Mouse (Mus musculus): ENCODE data around the gene Myct1.

The Myct1 gene

DNA sequence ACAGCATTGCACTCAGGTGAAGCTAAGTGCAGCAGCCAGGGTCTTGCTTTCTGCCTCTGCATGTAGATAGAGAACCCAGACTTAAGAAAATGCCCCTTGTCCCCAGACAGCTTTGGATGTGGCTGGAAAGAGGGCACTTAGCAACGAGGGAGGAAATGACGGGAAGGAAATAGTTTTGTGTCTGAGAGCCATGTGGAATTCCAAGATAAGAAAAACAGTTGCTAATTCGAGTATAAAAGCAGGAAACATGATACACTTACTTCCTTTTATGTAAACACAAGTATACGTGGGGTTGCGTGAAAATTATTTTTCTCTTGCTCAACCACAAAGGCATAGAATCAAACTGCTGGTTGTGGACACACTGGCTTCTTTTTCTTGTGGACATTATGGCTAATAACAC is at the start of gene Myct1:
TSS of gene Myct1 (plus strand) at position 312 of the 400 bp plus-strand sequence.
- no peak for DNase-seq (ENCODE audit: low spot score)

DNA sequence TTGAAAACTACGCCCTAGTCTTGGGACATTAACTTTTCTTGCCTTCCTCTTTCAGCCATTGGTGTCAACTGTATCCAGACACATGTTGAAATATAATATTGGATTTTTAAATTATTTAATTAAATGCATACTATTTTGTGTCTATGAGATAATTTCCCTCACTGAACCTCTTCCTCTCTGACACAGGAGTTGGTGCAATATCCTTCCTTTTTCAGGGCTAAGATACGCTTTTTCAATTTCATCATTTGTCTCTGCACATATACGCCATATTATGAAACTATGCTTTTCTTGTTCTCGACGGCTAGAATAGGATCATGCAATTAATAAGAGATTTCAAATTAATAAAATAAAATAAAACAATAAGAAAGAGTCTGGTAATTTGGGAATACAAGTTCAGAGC is 47.1 kb upstream of the Myct1 start:
- no peak for DNase-seq (ENCODE audit: low spot score)

DNA sequence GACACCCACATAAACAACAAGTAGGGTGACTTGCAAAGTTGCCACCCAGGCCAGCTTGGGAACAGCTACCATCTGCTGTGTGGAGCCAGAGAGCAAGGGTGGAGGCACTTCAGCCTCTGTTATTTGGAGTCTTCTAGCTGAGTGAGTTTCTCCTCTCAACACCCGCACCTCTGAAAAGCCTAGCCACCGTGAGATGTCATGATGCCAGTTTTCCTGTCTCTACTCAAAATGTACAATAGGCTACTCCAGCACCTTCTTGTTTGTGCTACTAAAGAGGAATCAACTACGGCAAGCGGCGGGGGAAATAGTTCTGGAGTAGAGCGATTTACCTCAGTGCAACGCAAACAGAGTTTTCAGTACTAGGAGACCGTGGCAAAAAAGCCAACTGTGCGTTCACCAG is 45.8 kb upstream of the Myct1 start:
- DNase-seq (ENCODE audit: low spot score) = no peak

DNA sequence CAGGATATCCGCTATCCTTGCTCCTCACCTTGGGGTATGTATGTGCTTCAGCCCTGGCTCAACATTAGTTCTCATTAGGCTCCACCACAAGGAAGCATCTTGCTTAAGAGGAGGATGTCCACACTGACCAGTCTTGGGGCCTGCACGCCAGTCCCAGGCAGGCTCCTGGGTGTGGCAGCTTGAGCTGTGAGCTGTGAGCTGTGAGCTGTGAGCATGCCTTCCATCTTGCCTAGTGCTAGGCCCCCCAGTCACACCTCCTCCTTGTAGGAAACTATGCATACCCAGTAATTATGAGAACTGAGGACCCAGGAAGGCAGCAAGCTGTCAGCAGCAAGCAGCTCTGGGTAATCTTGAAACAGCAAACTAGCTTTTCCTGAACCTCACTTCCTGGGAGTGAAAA is 44.9 kb upstream of the Myct1 start:
- DNase-seq (ENCODE audit: low spot score) = no peak

DNA sequence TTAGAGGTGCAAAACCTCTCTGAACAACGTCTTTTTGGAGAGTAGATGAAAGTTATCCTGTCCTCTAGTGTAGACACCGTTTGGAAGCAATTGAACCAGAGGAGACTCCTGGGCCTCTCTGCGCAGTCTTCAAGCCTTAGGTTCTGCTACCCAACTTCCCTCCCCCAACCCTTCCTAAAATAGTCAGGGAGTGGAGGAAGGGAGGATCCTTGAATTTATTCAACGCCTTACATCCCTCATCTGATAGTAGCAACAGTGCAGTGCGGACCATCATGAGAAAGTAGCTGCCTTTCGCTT is 43.8 kb upstream of the Myct1 start:
- DNase-seq (ENCODE audit: low spot score) = no peak

DNA sequence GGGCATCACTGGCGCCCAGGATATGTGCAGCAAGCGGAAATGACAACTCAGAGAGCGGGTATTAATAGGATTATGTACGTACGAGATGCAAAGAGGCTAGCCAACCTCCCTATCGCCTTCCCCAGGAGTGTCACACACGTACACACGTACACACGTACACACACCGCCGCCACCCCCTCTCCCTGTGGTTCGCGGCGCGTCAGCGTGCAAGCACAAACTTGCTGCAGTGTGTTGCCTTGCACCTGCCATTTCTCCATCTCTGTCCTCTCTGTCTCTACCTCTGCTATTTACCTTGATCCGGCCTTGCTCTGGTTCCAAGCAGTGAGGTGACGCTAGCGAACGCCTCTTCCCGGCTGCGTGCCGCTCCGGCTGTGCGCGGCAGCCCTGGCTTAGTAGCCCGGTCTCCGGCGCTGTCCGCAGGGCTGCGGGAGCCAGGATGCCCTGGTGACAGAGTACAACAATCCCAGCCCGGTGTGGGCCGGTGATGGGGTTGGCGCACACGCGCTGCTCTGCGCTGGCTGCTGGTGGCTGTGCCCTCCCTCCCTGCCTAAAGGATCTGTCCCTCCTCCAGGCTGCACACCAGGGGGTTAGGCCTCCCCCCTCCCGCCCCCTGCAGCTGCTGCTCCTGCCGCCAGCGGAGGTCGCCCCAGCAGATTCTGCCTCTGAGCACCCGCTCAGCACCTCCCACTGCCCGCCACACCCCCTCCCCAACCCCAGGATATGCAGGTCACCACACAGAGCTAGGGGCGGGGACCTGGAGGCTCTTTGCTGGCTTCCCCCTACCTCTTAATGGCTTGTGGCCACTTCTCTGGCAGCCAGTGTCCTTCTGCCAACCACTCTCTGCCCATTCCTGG is 43.2 kb upstream of the Myct1 start:
- peak; percentile 12 for DNase-seq (ENCODE audit: low spot score)

DNA sequence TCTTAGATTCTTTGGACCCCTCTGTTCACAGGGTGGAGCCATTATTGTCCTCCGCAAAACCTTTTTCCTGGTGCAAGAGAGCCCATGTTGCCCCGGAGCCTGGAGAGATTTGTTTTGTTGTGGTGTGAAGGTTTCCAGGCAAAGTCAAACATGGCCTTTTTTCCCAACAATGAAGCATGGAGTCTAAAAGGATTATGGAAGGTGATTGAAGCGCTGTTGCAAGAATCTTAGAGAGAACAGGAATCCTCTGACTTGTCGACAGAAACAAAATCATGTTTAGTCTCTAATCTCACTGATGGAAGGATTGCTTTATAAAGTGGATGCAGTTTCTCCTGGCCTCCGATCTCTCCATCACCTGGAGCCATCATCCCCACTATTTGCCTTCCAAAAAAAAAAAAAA is 42.2 kb upstream of the Myct1 start, which contains the start of gene Syne1:
TSS of gene Syne1 (minus strand) at position 101 of the 400 bp plus-strand sequence.
- no peak for DNase-seq (ENCODE audit: low spot score)

DNA sequence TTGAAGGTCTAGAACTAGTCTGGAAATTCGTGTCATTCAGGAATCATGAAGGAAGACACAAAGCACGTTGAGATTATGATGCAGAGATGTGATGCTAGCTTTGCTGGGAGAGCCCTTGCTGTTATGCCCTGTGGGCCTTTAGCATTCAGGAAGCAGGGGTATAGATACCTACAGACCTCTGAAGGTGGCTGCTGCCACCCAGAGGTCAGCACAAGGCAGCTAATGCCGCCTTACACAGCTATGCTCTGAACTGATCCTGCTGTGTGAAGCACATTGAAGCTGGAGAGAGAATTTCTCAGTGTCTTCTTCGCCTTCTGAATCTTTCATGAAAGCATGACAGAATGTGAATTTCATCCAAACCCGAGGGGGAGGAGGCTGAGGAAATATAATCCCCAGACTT is 38.6 kb upstream of the Myct1 start:
- DNase-seq (ENCODE audit: low spot score) = no peak

DNA sequence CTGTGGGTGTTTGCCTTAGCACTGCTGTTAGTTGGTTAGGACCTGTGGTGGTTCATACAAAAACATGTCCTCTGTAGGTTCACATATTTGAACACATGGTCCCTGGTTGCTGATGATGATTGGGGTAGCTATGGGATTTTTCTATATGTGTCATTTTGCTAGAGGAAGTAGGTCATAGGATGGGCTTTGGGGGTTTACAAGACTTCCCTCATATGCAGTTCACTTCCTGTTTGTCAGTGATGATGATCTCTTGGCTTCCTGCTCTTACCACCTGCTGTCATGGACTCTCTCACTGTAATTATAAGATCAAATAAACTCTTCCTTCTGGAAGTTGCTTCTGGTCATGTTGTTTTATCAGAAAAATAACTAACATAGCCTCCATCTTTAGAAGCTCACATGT is 34.8 kb upstream of the Myct1 start:
- DNase-seq (ENCODE audit: low spot score) = no peak

DNA sequence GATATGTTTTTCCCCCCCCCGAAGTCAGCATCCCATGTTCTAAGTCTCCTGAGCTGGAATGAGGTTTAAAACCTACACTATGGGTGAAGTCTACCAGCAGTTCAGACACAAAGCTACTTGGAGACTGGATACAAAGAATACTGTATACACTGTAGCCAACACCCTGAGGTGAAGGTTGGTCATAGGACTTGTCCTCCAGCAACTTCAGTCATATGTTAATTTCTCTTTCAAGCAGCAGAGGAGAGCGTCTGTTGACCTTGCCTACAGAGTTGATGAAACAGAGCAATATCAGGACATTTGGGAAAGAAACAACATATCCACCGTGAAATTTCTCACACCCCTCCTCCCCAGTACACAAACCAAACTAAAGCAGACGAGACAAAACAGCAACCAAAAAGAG is 33.0 kb upstream of the Myct1 start:
- no peak for DNase-seq (ENCODE audit: low spot score)

DNA sequence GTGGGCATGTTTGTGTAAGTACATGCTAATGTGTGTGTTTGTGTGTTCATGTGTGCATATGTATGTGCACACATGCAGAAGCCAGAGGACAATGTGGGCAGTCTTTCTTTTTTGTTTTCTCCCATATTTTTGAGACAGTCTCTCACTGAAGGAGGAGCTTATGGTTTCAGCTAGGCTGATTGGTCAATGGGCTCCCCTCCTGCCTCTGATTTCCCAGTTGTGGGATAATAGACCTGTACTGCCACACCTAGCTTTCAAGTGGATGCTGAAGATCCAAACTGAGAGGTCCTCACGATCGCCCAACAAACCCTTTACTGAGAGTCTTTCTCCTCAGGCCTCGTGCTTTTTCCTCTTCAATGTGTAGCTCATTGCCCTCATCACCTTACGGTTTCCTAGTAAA is 31.9 kb upstream of the Myct1 start:
- DNase-seq (ENCODE audit: low spot score) = no peak

DNA sequence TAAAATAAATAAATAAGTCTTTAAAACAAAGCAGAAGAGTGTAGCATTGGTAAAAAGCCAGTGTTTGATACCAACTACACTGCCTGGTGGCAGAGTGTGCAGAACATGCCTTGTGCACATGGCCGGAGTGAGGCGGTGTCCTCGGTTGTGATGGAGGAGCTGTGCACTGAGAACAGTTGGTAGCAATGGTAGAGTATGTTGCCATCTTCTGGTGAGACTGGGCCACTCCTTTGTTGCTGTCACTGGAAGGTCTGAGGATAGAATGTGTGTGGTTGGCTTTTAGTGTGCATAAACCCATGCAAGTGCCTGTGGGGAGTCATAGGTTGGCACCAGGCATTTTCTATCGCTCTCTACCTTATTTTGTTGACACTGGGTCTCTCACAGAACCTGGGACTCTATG is 24.6 kb upstream of the Myct1 start:
- no peak for DNase-seq (ENCODE audit: low spot score)

DNA sequence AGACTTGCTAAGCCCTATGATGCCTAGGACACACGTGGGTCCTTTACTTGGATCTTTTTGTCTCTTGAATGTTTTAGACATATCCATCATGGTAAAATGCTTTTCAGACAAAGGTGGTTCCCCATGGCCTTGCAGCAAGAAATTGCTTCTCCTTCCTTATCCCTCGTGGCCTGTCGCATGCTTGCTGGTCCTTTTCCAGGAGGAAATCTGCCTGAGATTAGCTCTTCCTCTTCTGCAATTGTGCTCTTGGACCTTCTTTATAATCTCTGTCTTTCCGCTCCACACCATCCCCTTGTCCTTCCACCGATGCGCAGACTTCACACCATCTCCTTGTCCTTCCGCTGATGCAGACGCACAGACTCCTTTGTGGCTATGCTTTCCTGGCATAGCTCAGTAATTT is 23.5 kb upstream of the Myct1 start:
- no peak for DNase-seq (ENCODE audit: low spot score)

DNA sequence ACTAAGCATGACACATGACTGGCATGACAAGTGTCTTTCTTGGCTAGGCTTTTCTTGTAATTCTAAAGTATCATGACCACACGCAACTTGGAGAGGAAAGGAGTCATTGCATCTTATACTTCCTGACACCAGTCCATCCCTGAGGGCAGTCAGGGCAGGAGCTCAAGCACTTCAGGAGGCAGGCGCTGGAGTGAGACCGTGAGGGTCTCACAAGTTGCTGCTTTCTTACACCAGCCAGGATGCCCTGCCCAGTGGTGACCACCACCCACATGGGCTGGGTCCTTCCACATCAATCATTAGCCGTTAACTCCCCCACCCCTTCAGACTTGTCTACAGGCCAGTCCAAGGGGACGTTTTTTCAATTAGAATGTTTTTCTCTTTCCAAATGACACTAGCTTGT is 22.2 kb upstream of the Myct1 start:
- DNase-seq (ENCODE audit: low spot score) = no peak

DNA sequence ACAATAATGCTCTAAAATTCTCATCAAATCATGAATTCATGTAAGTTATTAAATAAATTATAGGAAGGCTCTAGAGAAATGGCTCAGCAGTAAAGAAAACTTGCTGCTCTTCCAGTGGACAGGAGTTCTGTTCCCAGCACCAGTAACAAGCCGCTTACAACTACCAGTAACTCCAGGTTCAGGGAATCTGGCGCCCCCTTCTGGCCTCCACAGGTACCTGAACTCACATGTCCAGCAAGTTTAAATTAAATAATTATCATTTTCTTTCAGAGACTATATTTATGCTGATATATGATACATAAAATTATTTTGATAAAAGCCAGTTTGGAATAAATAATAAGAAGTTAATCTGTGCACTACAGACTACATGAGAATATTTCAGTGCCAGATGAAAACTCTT is 20.2 kb upstream of the Myct1 start:
- DNase-seq (ENCODE audit: low spot score) = no peak

DNA sequence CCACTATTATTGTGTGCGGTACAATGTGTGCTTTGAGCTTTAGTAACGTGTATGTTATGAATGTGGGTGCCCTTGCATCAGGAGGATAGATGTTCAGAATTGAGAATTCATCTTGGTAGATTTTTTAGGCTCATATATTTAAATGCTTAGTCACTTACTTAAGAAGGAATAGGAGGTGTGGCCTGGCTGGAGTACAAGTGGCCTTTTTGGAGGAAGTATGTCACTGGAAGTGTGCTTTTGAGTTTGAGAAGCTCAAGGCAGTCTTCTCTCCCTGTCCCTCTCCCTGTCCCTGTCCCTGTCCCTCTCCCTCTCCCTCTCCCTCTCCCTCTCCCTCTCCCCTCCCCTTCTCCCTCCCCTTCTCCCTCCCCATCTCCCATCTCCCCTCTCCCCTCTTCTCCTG is 2.5 kb upstream of the Myct1 start:
- no peak for DNase-seq (ENCODE audit: low spot score)

DNA sequence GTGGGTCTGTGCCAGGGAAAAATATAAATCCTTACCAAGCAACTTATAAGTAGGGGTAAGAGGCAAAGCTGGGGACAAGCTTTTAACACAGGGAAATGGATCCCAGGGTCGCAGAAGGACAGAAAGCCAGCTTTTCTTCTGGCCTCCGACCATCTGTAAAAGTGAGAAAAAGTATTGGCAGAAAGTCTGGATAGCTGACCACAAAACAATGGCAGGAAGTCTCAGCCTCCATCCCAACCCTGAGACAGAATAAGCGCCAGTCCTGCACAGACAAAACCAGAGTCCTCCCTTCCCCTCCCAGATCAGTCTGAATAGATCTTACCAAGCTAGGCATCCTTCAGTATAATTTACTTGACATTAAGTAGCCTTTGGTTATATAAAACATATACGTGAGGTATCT is 1.6 kb upstream of the Myct1 start:
- no peak for DNase-seq (ENCODE audit: low spot score)

DNA sequence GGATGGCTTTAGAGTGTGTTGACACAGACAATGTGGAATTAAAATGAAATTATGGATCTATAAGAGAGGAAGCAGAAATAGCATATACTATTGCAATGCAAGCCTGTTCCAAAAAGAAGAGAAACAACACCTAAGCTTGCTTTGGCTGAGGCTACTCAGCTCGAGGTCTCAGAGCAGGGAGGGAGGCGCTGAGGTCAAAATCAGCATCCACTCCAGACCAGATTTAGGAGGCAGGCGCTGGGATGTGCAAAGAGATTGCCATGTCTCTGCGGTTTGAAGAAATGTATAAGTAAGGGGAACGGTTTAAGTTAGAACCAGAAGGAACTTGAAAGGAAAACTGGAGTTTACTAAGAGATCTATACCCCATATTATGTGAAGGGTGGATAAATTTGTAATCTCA is 882 bp downstream of the Myct1 start:
- DNase-seq (ENCODE audit: low spot score) = no peak

DNA sequence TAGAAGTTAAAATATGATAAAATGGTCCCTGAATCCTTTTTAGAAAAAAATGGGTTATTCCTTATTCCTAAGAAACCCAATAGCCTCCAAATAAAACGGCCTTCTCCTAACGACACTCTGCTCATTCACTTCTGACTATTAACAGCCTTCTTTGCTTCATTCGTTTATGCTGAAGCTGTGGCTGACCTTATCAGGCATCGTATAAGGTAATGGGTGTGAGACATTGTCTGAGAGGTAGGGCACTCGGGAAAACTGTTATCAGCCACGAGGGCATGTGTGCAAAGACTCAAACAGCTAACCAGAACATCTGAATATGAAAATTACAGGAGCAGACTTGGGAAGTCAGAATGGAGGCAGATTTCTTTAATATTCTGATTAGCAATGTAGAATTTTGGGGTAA is 3.0 kb downstream of the Myct1 start:
- no peak for DNase-seq (ENCODE audit: low spot score)

DNA sequence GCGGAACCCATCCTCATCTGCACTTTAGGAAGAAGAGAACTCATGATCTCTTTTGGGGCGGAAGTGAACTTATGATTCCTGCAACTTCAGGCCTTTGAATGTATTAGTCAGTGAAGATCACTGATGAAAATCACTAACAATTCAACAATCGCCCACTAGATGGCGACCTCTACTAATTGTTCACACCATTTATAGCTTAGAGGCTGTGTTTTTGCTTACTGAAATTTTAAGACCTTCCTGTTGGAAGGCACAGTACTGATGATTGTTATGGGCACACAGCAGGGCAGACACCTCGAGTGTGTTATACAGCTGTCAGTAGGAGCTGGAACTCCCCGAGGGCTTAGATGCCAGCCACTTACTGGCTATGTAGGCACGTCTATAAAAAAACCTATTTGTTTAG is 6.5 kb downstream of the Myct1 start:
- DNase-seq (ENCODE audit: low spot score) = peak; percentile 67

DNA sequence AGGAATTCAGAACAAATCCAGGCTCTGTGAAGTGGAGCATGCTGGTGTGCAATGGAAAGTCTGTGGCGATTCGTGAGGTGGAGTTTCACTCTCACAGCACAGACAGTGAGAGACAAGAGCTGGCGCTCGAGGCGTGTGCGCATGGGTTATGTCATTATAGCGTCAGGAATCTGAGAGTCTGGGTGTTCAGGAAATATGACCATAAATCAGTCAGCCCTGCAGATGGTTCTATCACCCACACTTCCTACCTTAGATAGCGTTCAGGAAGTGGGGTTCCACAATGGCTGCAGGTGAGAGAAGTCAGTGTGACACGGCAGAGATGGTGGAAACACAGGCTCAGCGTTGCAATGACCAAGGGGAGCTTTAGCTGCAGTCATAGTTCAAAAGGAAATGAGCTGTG is 9.9 kb downstream of the Myct1 start:
- no peak for DNase-seq (ENCODE audit: low spot score)

DNA sequence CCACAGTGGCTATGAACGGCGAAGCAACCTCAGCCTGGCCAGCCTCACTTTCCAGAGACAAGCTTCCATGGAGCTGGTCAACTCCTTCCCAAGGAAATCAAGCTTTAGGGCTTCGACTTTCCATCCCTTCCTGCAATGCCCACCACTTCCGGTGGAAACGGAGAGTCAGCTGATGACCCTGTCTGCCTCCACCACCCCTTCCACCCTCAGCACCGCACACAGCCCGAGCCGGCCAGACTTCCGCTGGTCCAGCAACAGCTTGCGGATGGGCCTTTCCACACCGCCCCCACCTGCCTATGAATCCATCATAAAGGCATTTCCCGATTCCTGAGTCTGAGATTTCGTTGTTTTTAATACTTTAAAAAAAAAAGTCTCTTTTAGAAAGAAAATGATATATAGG is 10.8 kb downstream of the Myct1 start:
- DNase-seq (ENCODE audit: low spot score) = no peak

DNA sequence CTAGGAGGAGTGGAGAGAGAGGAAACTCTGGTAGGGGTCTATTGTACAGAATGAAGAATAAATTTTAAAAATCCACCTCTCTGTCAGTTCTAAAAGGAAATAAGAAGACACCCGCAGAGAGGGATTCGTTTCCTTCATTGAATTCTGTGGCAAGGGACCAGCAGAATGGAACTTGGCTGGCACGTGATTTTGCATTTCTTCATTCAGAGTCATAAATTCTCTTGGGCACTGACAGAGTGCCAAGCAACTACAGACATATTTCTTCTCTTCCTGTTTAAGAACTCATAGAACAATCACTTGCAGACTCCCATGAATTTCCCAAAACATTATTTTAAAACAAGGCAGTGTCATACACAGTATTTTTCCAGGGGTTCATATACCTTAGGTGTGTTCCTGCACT is 15.3 kb downstream of the Myct1 start:
- no peak for DNase-seq (ENCODE audit: low spot score)

DNA sequence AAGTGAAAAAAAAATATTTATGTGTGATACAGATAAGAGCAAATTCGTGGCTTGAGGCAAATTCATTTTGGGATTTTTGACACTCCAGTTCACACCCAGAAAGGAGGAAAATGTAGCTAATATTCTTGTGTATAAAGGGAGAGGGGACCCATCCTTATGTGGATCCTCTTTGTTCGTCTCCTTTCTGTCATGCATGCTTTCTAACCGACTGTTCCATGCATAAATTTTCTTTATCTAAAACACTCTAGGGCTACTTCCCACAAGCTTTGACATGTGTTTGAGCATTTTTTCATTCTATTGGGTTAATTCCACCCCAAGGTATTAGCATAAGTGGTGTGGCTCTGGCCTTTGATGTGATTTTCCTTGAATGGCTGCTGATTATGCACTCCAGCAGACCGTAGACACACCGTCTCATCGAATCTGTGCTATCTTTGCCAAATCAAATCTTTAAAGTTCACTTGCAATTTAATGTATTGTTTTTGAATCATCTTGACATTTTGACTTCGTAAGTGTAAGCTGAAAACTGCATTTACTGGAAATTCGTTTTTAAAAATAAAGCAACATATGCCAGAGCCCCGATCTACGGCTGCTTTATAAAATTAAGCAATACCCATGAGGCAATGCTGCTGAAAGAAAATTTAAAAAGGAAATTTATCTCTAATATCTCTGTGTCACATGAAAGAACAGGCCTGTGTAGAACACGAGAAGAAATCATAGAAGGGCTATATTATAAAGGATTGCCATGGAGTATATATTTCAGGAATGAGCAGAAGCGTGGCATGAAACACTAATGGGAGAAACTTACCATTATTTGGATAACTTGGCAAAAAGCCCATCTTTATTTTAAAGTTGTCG is 21.8 kb downstream of the Myct1 start:
- no peak for DNase-seq (ENCODE audit: low spot score)

Data from urinary bladder, postnatal 14 days (tissue).